Mouse (Mus musculus) bone marrow, adult 2 months (tissue): Measurements from ENCODE around the gene Gm11037.

ENCODE experiments used
- CTCF ChIP-seq: fragments of 200-500 bp; IDR thresholded peaks from 2 replicates; pipeline ENCODE4 v1.5.1; 2011; ENCODE audit warnings: low read length, control low read depth; ENCODE audit not compliant: control insufficient read depth, insufficient read depth
- POLR2A ChIP-seq: fragments of 200-500 bp; IDR thresholded peaks from 2 replicates; pipeline ENCODE4 v1.6.1; 2011; ENCODE audit warnings: low read depth, mild to moderate bottlenecking, control low read depth, low read length, borderline replicate concordance; ENCODE audit not compliant: control insufficient read depth

GRCm38 (mm10) chr2:131179990-131180587, 46.8 kb downstream of the Gm11037 start, which contains the start of gene Cenpb:
- TF ChIP-seq CTCF (peak; percentile 60; the same call in 1 of the 2 replicates), POLR2A (no peak)
